Mouse (Mus musculus) CH12.LX (cell line): ENCODE results near the gene Mfsd2b. TPM values are rescaled to one million over a fixed set of nuclear protein-coding genes. Genes with fewer than 3 reads are reported as not detected.

ENCODE experiments used
- DNase-seq: peaks from one replicate; pipeline ENCODE4 v3.0.0-alpha.2; 2013; ENCODE audit errors: extremely low read depth
- H3K27ac ChIP-seq: 2 replicates; pipeline ENCODE4 v1.5.1; 2012; ENCODE audit warnings: low read depth, mild to moderate bottlenecking, control low read depth, moderate library complexity; ENCODE audit not compliant: insufficient read depth
- H3K27me3 ChIP-seq: replicated peaks from 2 replicates; pipeline ENCODE3; 2012; ENCODE audit warnings: inconsistent platforms
- H3K36me3 ChIP-seq, 2 experiments: replicated peaks in 1 of 2; 2 replicates each; pipeline versions ENCODE3 to v1.6.1; 2012; ENCODE audit warnings: inconsistent platforms in 1 of 2, low read length in 1 of 2, mild to moderate bottlenecking in 1 of 2, mixed read lengths in 1 of 2, moderate library complexity in 1 of 2; ENCODE audit not compliant: control insufficient read depth in 1 of 2, insufficient read depth in 1 of 2
- H3K4me1 ChIP-seq, 2 experiments: 2 replicates each; pipeline ENCODE4 v1.6.1; 2012; ENCODE audit warnings: inconsistent platforms in 1 of 2, moderate library complexity in 1 of 2; ENCODE audit not compliant: insufficient read depth in 2 of 2, control insufficient read depth in 1 of 2
- H3K4me2 ChIP-seq: 2 replicates; pipeline ENCODE4 v1.6.1; 2012; ENCODE audit warnings: low read depth, mild to moderate bottlenecking, control low read depth; ENCODE audit not compliant: poor library complexity, insufficient read depth, severe bottlenecking
- H3K4me3 ChIP-seq, 3 experiments: fragments of 150-350 bp in 1 of 3; sonication (generic) in 1 of 3; replicated peaks in 1 of 3; 2 replicates each; pipeline versions ENCODE3 to v1.5.1; 2011 to 2012; ENCODE audit warnings: low read depth in 2 of 3, low read length in 2 of 3, mild to moderate bottlenecking in 2 of 3, moderate library complexity in 2 of 3, control low read depth in 1 of 3, improper control_type of control experiment in 1 of 3, inconsistent platforms in 1 of 3, mixed read lengths in 1 of 3; ENCODE audit not compliant: poor library complexity in 1 of 3
- H3K79me2 ChIP-seq: replicated peaks from 2 replicates; pipeline ENCODE4 v1.6.1; 2012; ENCODE audit warnings: mild to moderate bottlenecking, moderate library complexity; ENCODE audit not compliant: control insufficient read depth, poor library complexity, insufficient read depth, severe bottlenecking; ENCODE audit errors: extremely low read depth
- H3K9ac ChIP-seq: 2 replicates; pipeline ENCODE4 v1.6.1; 2012; ENCODE audit warnings: low read depth, mild to moderate bottlenecking, control low read depth, moderate library complexity; ENCODE audit not compliant: insufficient read depth
- H3K9me3 ChIP-seq: replicated peaks from 2 replicates; pipeline ENCODE3; 2012; ENCODE audit warnings: low read length, inconsistent platforms, mixed read lengths
- BHLHE40 ChIP-seq: IDR thresholded peaks from 2 replicates; pipeline ENCODE4 v1.6.1; 2011; ENCODE audit warnings: mild to moderate bottlenecking, low read depth, low read length, improper control_type of control experiment
- E2F4 ChIP-seq: IDR thresholded peaks from 2 replicates; pipeline ENCODE4 v1.6.1; 2011; ENCODE audit warnings: low read depth, low read length, improper control_type of control experiment; ENCODE audit not compliant: insufficient replicate concordance
- ELF1 ChIP-seq: IDR thresholded peaks from 2 replicates; pipeline ENCODE4 v1.6.1; 2014; ENCODE audit warnings: low read depth, mild to moderate bottlenecking, inconsistent platforms, low read length, improper control_type of control experiment
- EP300 ChIP-seq: IDR thresholded peaks from 2 replicates; pipeline ENCODE4 v1.6.1; 2011; ENCODE audit warnings: low read length, improper control_type of control experiment
- ETS1 ChIP-seq: conservative IDR thresholded peaks from 2 replicates; pipeline ENCODE4 v1.6.1; 2012; ENCODE audit warnings: low read depth, mild to moderate bottlenecking, inconsistent platforms, low read length, improper control_type of control experiment, moderate library complexity
- HCFC1 ChIP-seq: IDR thresholded peaks from 2 replicates; pipeline ENCODE4 v1.6.1; 2012; ENCODE audit warnings: low read depth, mild to moderate bottlenecking, inconsistent platforms, low read length, improper control_type of control experiment
- IRF4 ChIP-seq: IDR thresholded peaks from 2 replicates; pipeline ENCODE4 v1.6.1; 2014; ENCODE audit warnings: low read depth, mild to moderate bottlenecking, inconsistent platforms, low read length, improper control_type of control experiment
- JUND ChIP-seq: conservative IDR thresholded peaks from 2 replicates; pipeline ENCODE4 v1.6.1; 2011; ENCODE audit warnings: low read depth, low read length, improper control_type of control experiment
- MAFK ChIP-seq: IDR thresholded peaks from 2 replicates; pipeline ENCODE4 v1.6.1; 2011; ENCODE audit warnings: low read length, improper control_type of control experiment; ENCODE audit not compliant: insufficient replicate concordance
- MAX ChIP-seq: IDR thresholded peaks from 2 replicates; pipeline ENCODE4 v1.6.1; 2011; ENCODE audit warnings: low read length, improper control_type of control experiment
- MXI1 ChIP-seq: IDR thresholded peaks from 2 replicates; pipeline ENCODE4 v1.6.1; 2011; ENCODE audit warnings: mild to moderate bottlenecking, low read depth, low read length, improper control_type of control experiment
- MYC ChIP-seq: IDR thresholded peaks from 2 replicates; pipeline ENCODE4 v1.6.1; 2011; ENCODE audit warnings: low read depth, mild to moderate bottlenecking, improper control_type of control experiment, low read length
- NRF1 ChIP-seq: IDR thresholded peaks from 2 replicates; pipeline ENCODE4 v1.6.1; 2014; ENCODE audit warnings: low read depth, mild to moderate bottlenecking, inconsistent platforms, low read length, improper control_type of control experiment, moderate library complexity
- PAX5 ChIP-seq: IDR thresholded peaks from 2 replicates; pipeline ENCODE4 v1.6.1; 2012; ENCODE audit warnings: low read length, inconsistent platforms, mixed read lengths
- POLR2A ChIP-seq: IDR thresholded peaks from 2 replicates; pipeline ENCODE4 v1.6.1; 2011; ENCODE audit warnings: low read depth, mild to moderate bottlenecking, improper control_type of control experiment, low read length
- POLR2AphosphoS2 ChIP-seq: IDR thresholded peaks from 2 replicates; pipeline ENCODE4 v1.6.1; 2011; ENCODE audit warnings: low read depth, low read length, improper control_type of control experiment
- RAD21 ChIP-seq: IDR thresholded peaks from 2 replicates; pipeline ENCODE4 v1.6.1; 2011; ENCODE audit warnings: low read depth, mild to moderate bottlenecking, low read length, improper control_type of control experiment, moderate library complexity
- TBP ChIP-seq: conservative IDR thresholded peaks from 2 replicates; pipeline ENCODE4 v1.6.1; 2011; ENCODE audit warnings: low read depth, low read length, improper control_type of control experiment
- TCF12 ChIP-seq: IDR thresholded peaks from 2 replicates; pipeline ENCODE4 v1.6.1; 2014; ENCODE audit warnings: low read depth, mild to moderate bottlenecking, inconsistent platforms, low read length, improper control_type of control experiment
- USF1 ChIP-seq: IDR thresholded peaks from 2 replicates; pipeline ENCODE4 v1.6.1; 2014; ENCODE audit warnings: low read depth, mild to moderate bottlenecking, inconsistent platforms, low read length, improper control_type of control experiment
- ZC3H11A ChIP-seq: IDR thresholded peaks from 2 replicates; pipeline ENCODE4 v1.6.1; 2012; ENCODE audit warnings: low read depth, mild to moderate bottlenecking, inconsistent platforms, low read length, improper control_type of control experiment
- ZKSCAN1 ChIP-seq: IDR thresholded peaks from 2 replicates; pipeline ENCODE4 v1.6.1; 2012; ENCODE audit warnings: low read depth, inconsistent platforms, low read length, improper control_type of control experiment, borderline replicate concordance
- dilution Hi-C: fragments of 300-500 bp; cut with MboI; formaldehyde crosslinking; loops from 2 replicates; pipeline ENCODE4 v1.14.3; 2020; ENCODE audit warnings: low sequenced_read_pairs; ENCODE audit not compliant: extremely low pct_unique_long_range_greater_than_20kb, extremely low pct_ligation_motif_present
- in situ Hi-C: fragments of 300-500 bp; cut with MboI; formaldehyde crosslinking; loops from 3 replicates; pipeline ENCODE4 v1.14.3; 2019; ENCODE audit warnings: low sequenced_read_pairs, low pct_ligation_motif_present, low pct_unique_long_range_greater_than_20kb, mixed read lengths
- polyA plus RNA-seq: library from polyadenylated mRNA; unstranded; fragments of >175 nt; gene quantifications from 2 replicates; pipeline ENCODE4 v1.2.1, GENCODE M21; 2012; ENCODE audit warnings: low read depth; ENCODE audit not compliant: insufficient read length
- total RNA-seq, 2 experiments: library from RNA; depleted of rRNA; stranded (reverse); fragments of 300-350 nt in 1 of 2; fragments of >200 nt in 1 of 2; gene quantifications; 2 replicates each; pipeline ENCODE4 v1.2.3; 2012 to 2014

Mfsd2b gene
- total and polyA plus RNA-seq, 3 experiments = 0.05 to 0.49 (median 0.21) TPM

DNA sequence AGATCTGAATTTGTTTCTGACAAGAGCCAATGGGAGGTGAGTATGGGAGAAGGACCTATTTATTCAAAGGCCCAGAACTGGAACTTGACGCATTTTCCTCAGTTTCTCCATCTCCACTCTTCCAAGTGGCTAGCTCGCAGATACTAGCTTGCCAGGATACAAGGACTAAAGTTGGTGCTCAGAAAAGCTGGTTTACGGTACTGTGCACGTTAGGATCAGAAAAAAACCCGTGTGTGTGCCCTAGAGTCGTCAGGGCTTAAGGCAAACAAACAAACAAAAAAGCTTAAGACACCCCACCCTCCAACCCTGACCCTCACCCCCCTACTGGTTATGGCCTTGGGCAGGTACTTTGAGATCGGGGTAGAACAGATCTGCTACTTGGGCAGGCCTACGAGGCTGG lies 31.7 kb downstream of the Mfsd2b start:
- Histone ChIP-seq H3K36me3 (peaks cover 2 to 9% of the 10 kb centered on the region in 2 experiments), H3K4me2 (no peak overlapping the region), H3K4me1 (peaks cover 2 to 5% of the 10 kb centered on the region in 2 experiments; a peak in 2 of 4 replicates), H3K4me3 (no peak overlapping the region), H3K27me3 (peaks cover 23% of the 10 kb centered on the region), H3K27ac (no peak overlapping the region), H3K79me2 (peaks cover 32% of the 10 kb centered on the region), H3K9ac (no peak overlapping the region), H3K9me3 (no peaks in the 10 kb centered on the region)
- DNase-seq = no peak
- TF ChIP-seq BHLHE40 = no peak
- TF ChIP-seq MAFK = no peak
- no peak for TF ChIP-seq TBP
- TF ChIP-seq RAD21 = no peak
- TF ChIP-seq ETS1 = no peak
- TF ChIP-seq JUND = no peak
- TF ChIP-seq ZKSCAN1 = no peak
- TF ChIP-seq MYC = no peak
- no peak for TF ChIP-seq HCFC1
- TF ChIP-seq EP300 = no peak
- no peak for TF ChIP-seq PAX5
- no peak for TF ChIP-seq ZC3H11A
- no peak for TF ChIP-seq MAX
- no peak for TF ChIP-seq USF1
- TF ChIP-seq IRF4 = no peak
- no peak for TF ChIP-seq E2F4
- TF ChIP-seq MXI1 = no peak
- no peak for TF ChIP-seq ELF1
- no peak for TF ChIP-seq POLR2AphosphoS2
- dilution Hi-C loops = no loop called here
- in situ Hi-C loops = loop anchor here (25.0 kb wide), 1 partner anchor 605 kb away; the partner anchor contains the start of genes Cenpo and Ptrhd1

GRCm38 (mm10) chr12:4841392-4841887 lies 32.7 kb downstream of the Mfsd2b start, which contains the start of gene Fkbp1b:
Gene Fkbp1b, minus strand, starts transcription at chr12:4841591.
- in situ Hi-C loops (loop anchor here (25.0 kb wide), 1 partner anchor 604 kb away; the partner anchor contains the start of genes Cenpo and Ptrhd1), dilution Hi-C loops (no loop called here)
- Histone ChIP-seq H3K27me3 (peaks cover 23% of the 10 kb centered on the region), H3K27ac (no peak within 1 kb of the TSS), H3K9me3 (no peaks in the 10 kb centered on the region), H3K4me1 (peaks cover 0 to 5% of the 10 kb centered on the region in 2 experiments; a peak in 2 of 4 replicates), H3K4me3 (peak within 1 kb of the TSS; percentile 26 to 76 (median 40)), H3K36me3 (peaks cover 0 to 4% of the 10 kb centered on the region in 2 experiments), H3K79me2 (peaks cover 27% of the 10 kb centered on the region), H3K4me2 (peak within 1 kb of the TSS; percentile 74), H3K9ac (peak within 1 kb of the TSS; percentile 54)
- DNase-seq = no peak
- TF ChIP-seq TCF12 (0 out of 2 replicates have a peak, but pooled peaks have one; percentile 17), POLR2A (peak; percentile 61), NRF1 (no peak), HCFC1 (0 out of 2 replicates have a peak, but pooled peaks have one; percentile 14)
